Mouse (Mus musculus) midbrain, embryonic 14.5 days (tissue): ENCODE measurements around the gene Gm10803. TPM values are rescaled to one million over a fixed set of nuclear protein-coding genes. Genes with fewer than 3 reads are reported as not detected.
A peak's percentile ranks its signal among the peaks of the same experiment; 100 is the strongest.
"Not testable (repeated sequence)": the region's sequence is repeated elsewhere in the genome, so short reads cannot be mapped to it uniquely, and the experiment has no call there.

Experiments used
- ATAC-seq: fragments of 200-750 bp; cut with Nextera tagmentation; 2 replicates; pipeline ENCODE4 v1.8.0; 2017; ENCODE audit warnings: moderate number of reproducible peaks, moderate library complexity; ENCODE audit not compliant: low FRiP score, low TSS enrichment
- DNase-seq: peaks from one replicate; pipeline ENCODE4 v3.0.0-alpha.2; 2015
- H3K27ac ChIP-seq: fragments of 300-500 bp; sonication (generic); replicated peaks from 2 replicates; pipeline ENCODE4 v1.5.1; 2014; ENCODE audit warnings: mild to moderate bottlenecking, low read depth, low read length, moderate library complexity
- H3K27me3 ChIP-seq: fragments of 300-500 bp; sonication (generic); 2 replicates; pipeline ENCODE4 v1.6.1; 2014; ENCODE audit warnings: low read length, control low read depth, mixed read lengths; ENCODE audit not compliant: control insufficient read depth, insufficient read depth
- H3K36me3 ChIP-seq: fragments of 300-500 bp; sonication (generic); 2 replicates; pipeline ENCODE4 v1.6.1; 2014; ENCODE audit warnings: low read length, control low read depth; ENCODE audit not compliant: control insufficient read depth, insufficient read depth
- H3K4me1 ChIP-seq: fragments of 300-500 bp; sonication (generic); 2 replicates; pipeline ENCODE4 v1.6.1; 2014; ENCODE audit warnings: mild to moderate bottlenecking, antibody characterized with exemption, low read length, control low read depth; ENCODE audit not compliant: control insufficient read depth, insufficient read depth
- H3K4me2 ChIP-seq: fragments of 300-500 bp; sonication (generic); 2 replicates; pipeline ENCODE4 v1.6.1; 2014; ENCODE audit warnings: mild to moderate bottlenecking, low read length, moderate library complexity
- H3K4me3 ChIP-seq: fragments of 300-500 bp; sonication (generic); replicated peaks from 2 replicates; pipeline ENCODE4 v1.5.1; 2014; ENCODE audit warnings: low read depth, low read length
- H3K9ac ChIP-seq: fragments of 300-500 bp; sonication (generic); replicated peaks from 2 replicates; pipeline ENCODE4 v1.6.1; 2014; ENCODE audit warnings: mild to moderate bottlenecking, low read length, moderate library complexity
- H3K9me3 ChIP-seq: fragments of 300-500 bp; sonication (generic); 2 replicates; pipeline ENCODE4 v1.6.1; 2016; ENCODE audit warnings: low read length, control low read depth, mixed read lengths; ENCODE audit not compliant: control insufficient read depth
- WGBS: fragments of 180-500 bp; shearing (Covaris S2); extraction: QIAGEN DNeasy Blood & Tissue Kit; methylation state at CpG from one replicate; pipeline ENCODE4 v1.1.7; 2014; 5-methylcytosine and 5-hydroxymethylcytosine counted together
- polyA plus RNA-seq: library from polyadenylated mRNA; unstranded; fragments of >200 nt; fragmentation: Nextera tagmentation; extraction: Ambion mirVana; gene quantifications from 2 replicates; pipeline ENCODE4 v1.2.1, GENCODE M21; 2014

Gene Gm10803
- polyA plus RNA-seq = not detected in 2 replicates

GRCm38 (mm10) chr2:93560268-93560667 lies at the start of gene Gm10803:
Gene Gm10803 (plus strand): TSS chr2:93560568.
- H3K4me1 ChIP-seq, H3K36me3 ChIP-seq, ATAC-seq, H3K4me2 ChIP-seq, H3K27me3 ChIP-seq, H3K9me3 ChIP-seq, H3K4me3 ChIP-seq, H3K9ac ChIP-seq, DNase-seq, H3K27ac ChIP-seq: not testable (repeated sequence)
- WGBS = 93% methylated on average over 2 of the region's 2 CpGs

- Histone ChIP-seq H3K4me3 (no peak overlapping the region), H3K4me2 (no peak overlapping the region), H3K9ac (no peak overlapping the region), H3K27ac (no peak overlapping the region), H3K36me3 (no peaks in the 10 kb centered on the region), H3K9me3 (no peaks in the 10 kb centered on the region), H3K4me1 (no peaks in the 10 kb centered on the region), H3K27me3 (no peaks in the 10 kb centered on the region)
- ATAC-seq (no peak), DNase-seq (no peak)
- 97% methylated on average over 1 of the region's 1 CpGs for WGBS
Observed at GRCm38 (mm10) chr2:93510839-93511238, 49.5 kb upstream of the Gm10803 start.

GRCm38 (mm10) chr2:93512130-93512529 lies 48.2 kb upstream of the Gm10803 start:
- Histone ChIP-seq H3K27me3 (no peaks in the 10 kb centered on the region), H3K4me2 (no peak overlapping the region), H3K9me3 (no peaks in the 10 kb centered on the region), H3K4me1 (no peaks in the 10 kb centered on the region), H3K27ac (no peak overlapping the region), H3K36me3 (no peaks in the 10 kb centered on the region), H3K9ac (no peak overlapping the region), H3K4me3 (no peak overlapping the region)
- WGBS = 77% methylated on average over 7 of the region's 7 CpGs
- ATAC-seq (no peak), DNase-seq (no peak)

- Histone ChIP-seq H3K4me2 (no peak overlapping the region), H3K9ac (no peak overlapping the region), H3K27me3 (no peaks in the 10 kb centered on the region), H3K27ac (no peak overlapping the region), H3K4me1 (no peaks in the 10 kb centered on the region), H3K4me3 (no peak overlapping the region), H3K9me3 (no peaks in the 10 kb centered on the region), H3K36me3 (no peaks in the 10 kb centered on the region)
- DNase-seq (no peak), ATAC-seq (no peak)
- WGBS = 88% methylated on average over 4 of the region's 4 CpGs
Observed at GRCm38 (mm10) chr2:93515246-93515645, 45.1 kb upstream of the Gm10803 start.

- 64% methylated on average over 4 of the region's 4 CpGs for WGBS
- no peaks in the 10 kb centered on the region for H3K27me3 ChIP-seq
- H3K4me2 ChIP-seq = no peak overlapping the region
- H3K27ac ChIP-seq = 0 out of 2 replicates have a peak overlapping the region, but pooled peaks have one; percentile 14
- no peak overlapping the region for H3K9ac ChIP-seq
- no peaks in the 10 kb centered on the region for H3K9me3 ChIP-seq
- ATAC-seq = no peak
- DNase-seq = peak; percentile 57
- H3K4me3 ChIP-seq = no peak overlapping the region
- no peaks in the 10 kb centered on the region for H3K36me3 ChIP-seq
- peaks cover 13% of the 10 kb centered on the region for H3K4me1 ChIP-seq
Observed at GRCm38 (mm10) chr2:93521042-93521441, 39.3 kb upstream of the Gm10803 start.

GRCm38 (mm10) chr2:93521571-93521970 lies 38.8 kb upstream of the Gm10803 start:
- ATAC-seq (peak; percentile 35; the same call in 1 of the 2 replicates), DNase-seq (no peak)
- WGBS = 59% methylated on average over 6 of the region's 6 CpGs
- no peak overlapping the region for H3K4me3 ChIP-seq
- no peaks in the 10 kb centered on the region for H3K27me3 ChIP-seq
- no peaks in the 10 kb centered on the region for H3K9me3 ChIP-seq
- peaks cover 13% of the 10 kb centered on the region for H3K4me1 ChIP-seq
- no peak overlapping the region for H3K9ac ChIP-seq
- H3K4me2 ChIP-seq = peak overlapping the region; percentile 17; the same call in 1 of the 2 replicates
- no peaks in the 10 kb centered on the region for H3K36me3 ChIP-seq
- H3K27ac ChIP-seq = 0 out of 2 replicates have a peak overlapping the region, but pooled peaks have one; percentile 14

- H3K4me3 ChIP-seq = no peak overlapping the region
- H3K36me3 ChIP-seq = no peaks in the 10 kb centered on the region
- peak; percentile 71; the same call in 1 of the 2 replicates for ATAC-seq
- no peaks in the 10 kb centered on the region for H3K27me3 ChIP-seq
- 19% methylated on average over 16 of the region's 16 CpGs for WGBS
- peak; percentile 67 for DNase-seq
- no peak overlapping the region for H3K9ac ChIP-seq
- H3K4me2 ChIP-seq = peak overlapping the region; percentile 17; the same call in 1 of the 2 replicates
- H3K27ac ChIP-seq = 0 out of 2 replicates have a peak overlapping the region, but pooled peaks have one; percentile 14
- H3K4me1 ChIP-seq = peaks cover 13% of the 10 kb centered on the region
- no peaks in the 10 kb centered on the region for H3K9me3 ChIP-seq
Observed at GRCm38 (mm10) chr2:93522005-93522404, 38.4 kb upstream of the Gm10803 start.

- no peaks in the 10 kb centered on the region for H3K9me3 ChIP-seq
- WGBS = 89% methylated on average over 16 of the region's 16 CpGs
- H3K27ac ChIP-seq = no peak overlapping the region
- H3K4me1 ChIP-seq = peaks cover 13% of the 10 kb centered on the region
- H3K9ac ChIP-seq = no peak overlapping the region
- no peaks in the 10 kb centered on the region for H3K27me3 ChIP-seq
- H3K36me3 ChIP-seq = no peaks in the 10 kb centered on the region
- DNase-seq (no peak), ATAC-seq (no peak)
- H3K4me2 ChIP-seq = no peak overlapping the region
- no peak overlapping the region for H3K4me3 ChIP-seq
Observed at GRCm38 (mm10) chr2:93525033-93525762, 35.2 kb upstream of the Gm10803 start.

- no peak overlapping the region for H3K4me3 ChIP-seq
- no peak overlapping the region for H3K9ac ChIP-seq
- H3K9me3 ChIP-seq = no peaks in the 10 kb centered on the region
- no peaks in the 10 kb centered on the region for H3K27me3 ChIP-seq
- no peak overlapping the region for H3K4me2 ChIP-seq
- no peaks in the 10 kb centered on the region for H3K36me3 ChIP-seq
- no peak overlapping the region for H3K27ac ChIP-seq
- H3K4me1 ChIP-seq = no peaks in the 10 kb centered on the region
- 61% methylated on average over 4 of the region's 4 CpGs for WGBS
- no peak for DNase-seq
- no peak for ATAC-seq
Observed at GRCm38 (mm10) chr2:93529602-93530001, 30.8 kb upstream of the Gm10803 start.
